In the genomic region with DNA sequence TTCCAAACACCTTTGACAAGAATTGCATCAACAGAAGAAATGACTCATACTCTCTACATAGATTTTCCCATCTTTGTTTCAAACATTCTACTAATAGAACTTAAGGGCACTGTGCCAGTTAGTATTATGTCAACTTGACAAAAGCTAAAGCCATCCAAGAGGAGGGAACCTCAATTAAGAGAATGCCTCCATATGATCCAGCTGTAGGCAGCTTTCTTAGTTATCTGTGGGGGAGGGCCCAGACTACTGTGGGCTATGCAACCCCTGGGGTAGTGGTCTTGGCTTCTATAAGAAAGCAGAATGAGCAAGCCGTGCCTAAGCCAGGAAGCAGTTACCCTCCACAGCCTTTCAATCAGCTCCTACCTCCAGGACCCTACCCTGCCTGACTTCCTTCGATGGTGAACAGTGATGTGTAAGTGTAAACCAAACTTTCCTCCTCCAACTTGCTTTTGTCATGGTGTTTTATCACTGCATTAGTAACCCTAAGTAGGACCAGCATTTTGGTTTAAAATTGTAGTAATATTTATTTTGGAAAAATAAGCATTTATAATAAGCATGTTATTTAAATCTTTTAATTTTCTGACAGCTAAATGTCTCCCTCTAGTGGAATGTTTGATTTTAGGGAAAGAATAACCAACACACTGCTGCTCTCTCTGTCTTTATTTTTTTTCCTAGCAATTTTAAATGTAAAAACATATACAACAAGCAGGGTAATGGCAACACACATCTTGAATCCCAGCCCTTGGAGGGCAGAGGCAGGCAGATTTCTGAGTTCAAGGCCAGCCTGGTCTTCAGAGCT, we compare ENCODE assay signal across 8 mouse cellular contexts. TPM values are rescaled to one million over a fixed set of nuclear protein-coding genes. Genes with fewer than 3 reads are reported as not detected.
DNase-seq lines count a peak whose midpoint lies in the region; TF ChIP-seq lines count a peak whose summit lies in the region.

No protein-coding gene starts in this region.

- intact Hi-C loops in gastrocnemius, adult 2 months (cut with DNase I), result loop anchor here (1.0 to 5.0 kb wide), 2 partner anchors 83 to 196 kb away; no protein-coding TSS in a partner anchor
- intact Hi-C loops in left cerebral cortex, postnatal 25 days (cut with DNase I), result loop anchor here (1.0 to 5.0 kb wide), 3 partner anchors 88 to 308 kb away; no protein-coding TSS in a partner anchor

- peak; percentile 82 for TF ChIP-seq CTCF in gastrocnemius, adult 2 months (IDR thresholded peaks at IDR 0.05)

- DNase-seq in gastrocnemius, adult 2 months, result no peak
- DNase-seq in gastrocnemius, postnatal 4 days (ENCODE audit: low spot score in 2 of 2), result no peak
- peak; percentile 9 for DNase-seq in right cerebral cortex, postnatal 25 days
- no peak for DNase-seq in right cerebral cortex, postnatal 14 days
- DNase-seq in left cerebral cortex, postnatal 25 days (ENCODE audit: low spot score in 2 of 2), result peak; percentile 19 to 59
- DNase-seq in adrenal gland, postnatal 14 days, result no peak
- no peak for DNase-seq in natural killer cell, adult 2 months (ENCODE audit: low spot score in 2 of 2)
- DNase-seq in cerebellum, postnatal 25 days, result no peak

- H3K27ac ChIP-seq in gastrocnemius, adult 2 months, result peak overlapping the region; percentile 52

- H3K4me3 ChIP-seq in gastrocnemius, adult 2 months, result no peak overlapping the region

RNA-seq across cellular contexts. Expression of a gene that starts 7.7 kb away (rescaled TPM):
- total RNA-seq in gastrocnemius, adult 2 months (2021), result under 1 TPM; 0.79 to 0.86 TPM
- total RNA-seq in gastrocnemius, postnatal 4 days (2021), result 1 to 10 TPM; 5.6 to 5.7 TPM
- under 1 TPM; 0.39 to 0.53 TPM for total RNA-seq in left cerebral cortex, postnatal 25 days (2021)
- 5.0 and 5.9 TPM in 2 replicates for total RNA-seq in adrenal gland, postnatal 14 days (2021)

RNA-seq across cellular contexts. Expression of a gene that starts 7.9 kb away (rescaled TPM):
- 10 to 100 TPM; 12.8 to 13.1 TPM for total RNA-seq in gastrocnemius, adult 2 months (2021)
- 10 to 100 TPM; 10.2 TPM for total RNA-seq in gastrocnemius, postnatal 4 days (2021)
- 10 to 100 TPM; 25.4 to 31.7 TPM for total RNA-seq in left cerebral cortex, postnatal 25 days (2021)
- 23.6 and 25.0 TPM in 2 replicates for total RNA-seq in adrenal gland, postnatal 14 days (2021)

RNA-seq across cellular contexts. Expression of a gene that starts 37.0 kb away (rescaled TPM):
- total RNA-seq in gastrocnemius, adult 2 months (2021), result 10 to 100 TPM; 85.7 to 85.8 TPM
- total RNA-seq in gastrocnemius, postnatal 4 days (2021), result 10 to 100 TPM; 71.2 to 71.3 TPM
- 10 to 100 TPM; 63.4 to 66.9 TPM for total RNA-seq in left cerebral cortex, postnatal 25 days (2021)
- 74.4 and 80.8 TPM in 2 replicates for total RNA-seq in adrenal gland, postnatal 14 days (2021)

RNA-seq across cellular contexts. Expression of a gene that starts 37.1 kb away (rescaled TPM):
- 10 to 100 TPM; 21.3 to 46.8 TPM for total RNA-seq in gastrocnemius, adult 2 months (2021)
- total RNA-seq in gastrocnemius, postnatal 4 days (2021), result 100 to 1,000 TPM; 194 to 208 TPM
- 1 to 10 TPM; 5.4 to 7.1 TPM for total RNA-seq in left cerebral cortex, postnatal 25 days (2021)
- total RNA-seq in adrenal gland, postnatal 14 days (2021), result 40.3 and 45.5 TPM in 2 replicates

Comparison
In these comparisons a context has a peak if more than half of its experiments do, and no peak if none do; other contexts are left out.
1. DNase-seq: peak in right cerebral cortex, postnatal 25 days (single experiment) and left cerebral cortex, postnatal 25 days (2 of 2); none in gastrocnemius, adult 2 months (single experiment), gastrocnemius, postnatal 4 days (0 of 2), right cerebral cortex, postnatal 14 days (single experiment), adrenal gland, postnatal 14 days (single experiment), natural killer cell, adult 2 months (0 of 2) and cerebellum, postnatal 25 days (0 of 2).